Mouse (Mus musculus) gonadal fat pad, adult 2 months (tissue): Measurements from ENCODE around the gene 4931409K22Rik. TPM values are rescaled to one million over a fixed set of nuclear protein-coding genes. Genes with fewer than 3 reads are reported as not detected.

ENCODE experiments used
- DNase-seq: peaks from one replicate; pipeline ENCODE4 v3.0.0-alpha.2; 2012; ENCODE audit warnings: low read depth
- polyA plus RNA-seq: library from polyadenylated mRNA; depleted of rRNA; stranded (reverse); fragments of >200 nt; gene quantifications from 2 replicates; pipeline ENCODE4 v1.2.3, GENCODE M21; 2012; rRNA removed

4931409K22Rik gene
- 0.05 and 0.13 TPM in 2 replicates for polyA plus RNA-seq

DNA sequence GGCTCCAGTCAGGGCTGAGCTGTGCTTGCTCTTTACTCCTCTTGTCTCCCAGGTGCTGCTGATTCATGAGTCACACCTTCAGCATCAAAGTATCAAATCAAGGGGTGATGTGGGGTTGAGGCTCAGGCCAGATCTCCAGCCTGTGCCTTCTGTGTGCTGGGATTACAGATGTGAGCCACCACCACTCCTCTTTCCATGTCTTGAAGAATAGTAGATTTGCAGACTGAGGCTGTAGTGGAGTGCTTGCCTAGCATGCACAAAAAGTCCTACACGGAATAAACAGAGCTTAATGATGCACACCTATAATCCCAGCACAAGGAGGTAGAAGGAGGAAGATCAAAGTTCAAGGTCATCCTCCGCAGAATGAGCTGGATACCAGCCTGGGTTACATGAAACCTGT is at the start of gene 4931409K22Rik:
TSS of gene 4931409K22Rik (minus strand) at position 101 of the 400 bp plus-strand sequence.
- DNase-seq, result no peak

DNA sequence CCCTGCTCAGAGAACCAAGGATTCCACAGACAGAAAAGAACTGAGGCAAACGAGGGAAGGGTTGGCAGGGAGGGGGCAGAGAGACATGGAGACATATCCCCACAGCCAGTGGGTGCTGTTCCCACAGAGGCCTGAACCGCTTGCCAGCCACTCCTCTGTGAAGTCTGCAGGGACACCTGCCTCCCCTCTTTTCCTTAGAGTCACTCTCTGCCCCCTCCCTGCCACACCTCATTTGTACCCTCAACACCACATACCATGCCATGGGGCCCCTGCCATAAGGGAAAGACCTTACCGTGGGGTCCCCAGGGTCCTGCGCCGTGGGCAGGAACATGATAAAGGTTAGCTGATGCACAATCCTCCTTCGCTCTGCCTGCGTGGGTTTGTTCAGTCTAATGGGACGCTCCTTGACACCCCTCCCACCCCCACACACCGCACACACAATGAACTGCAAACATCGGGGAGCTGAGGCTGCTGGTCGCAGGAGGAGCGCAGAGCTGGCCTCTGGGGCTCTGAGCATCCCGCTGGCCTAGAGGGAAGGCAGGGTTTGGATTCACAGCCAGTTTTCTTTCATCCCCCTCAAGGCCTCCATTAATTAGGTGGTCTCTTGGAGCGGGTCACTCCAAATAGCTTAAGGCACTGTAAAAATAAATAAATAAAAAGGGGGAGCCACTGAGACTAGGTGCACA is 49.5 kb upstream of the 4931409K22Rik start:
- DNase-seq, result no peak

DNA sequence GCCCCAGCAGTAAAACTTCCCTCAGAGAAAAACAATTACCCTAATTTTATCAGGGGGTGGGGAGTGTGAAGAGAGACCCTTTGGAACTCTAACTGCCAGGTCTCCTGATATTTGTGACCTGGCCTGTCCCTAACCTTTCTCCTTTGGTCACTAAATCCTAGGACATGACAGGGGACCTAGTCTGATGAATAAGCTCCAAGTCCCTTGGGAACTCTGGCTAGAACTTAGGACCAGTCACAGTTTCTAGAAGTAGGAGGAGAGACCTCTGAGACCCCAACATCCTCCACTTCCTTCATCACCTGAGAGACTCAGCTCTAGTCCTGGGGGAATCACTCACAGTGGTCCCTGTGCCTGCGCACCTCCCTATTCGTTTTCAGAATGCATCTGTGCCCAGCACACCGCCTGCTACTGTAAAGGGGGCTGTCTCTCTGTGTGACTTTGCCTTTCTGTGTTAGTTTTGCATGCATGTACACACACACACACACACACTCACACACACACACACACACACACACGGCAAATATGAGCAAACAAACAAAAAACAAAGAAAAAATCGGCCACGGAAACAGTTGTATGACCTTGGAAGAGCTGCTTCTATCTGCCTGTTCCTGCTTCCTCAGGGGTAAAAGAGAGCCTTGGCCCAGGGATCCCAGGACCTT is 48.8 kb upstream of the 4931409K22Rik start:
- DNase-seq, result no peak

DNA sequence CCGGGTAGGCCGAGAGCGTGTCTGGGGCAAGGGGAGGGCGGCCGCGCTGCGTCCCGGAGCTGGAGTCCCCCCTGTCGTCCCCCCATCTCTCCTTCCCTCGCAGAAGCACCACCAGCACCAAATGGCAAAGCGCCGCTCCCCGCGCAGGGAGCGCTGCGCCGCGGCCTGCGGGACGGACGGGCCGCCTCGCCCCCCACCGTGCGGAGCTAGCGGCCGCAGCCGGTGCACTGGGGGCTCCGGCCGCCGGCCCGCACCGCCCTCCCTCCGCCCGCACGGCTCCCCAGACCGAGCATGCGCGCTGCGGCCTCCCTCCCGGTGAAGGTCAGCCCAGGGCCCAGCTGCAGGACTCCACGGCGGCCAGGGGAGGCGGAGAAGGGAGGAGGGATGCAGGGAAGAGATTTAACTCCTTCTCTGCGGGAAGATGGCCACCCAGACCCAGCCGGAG is 48.1 kb upstream of the 4931409K22Rik start:
- no peak for DNase-seq

DNA sequence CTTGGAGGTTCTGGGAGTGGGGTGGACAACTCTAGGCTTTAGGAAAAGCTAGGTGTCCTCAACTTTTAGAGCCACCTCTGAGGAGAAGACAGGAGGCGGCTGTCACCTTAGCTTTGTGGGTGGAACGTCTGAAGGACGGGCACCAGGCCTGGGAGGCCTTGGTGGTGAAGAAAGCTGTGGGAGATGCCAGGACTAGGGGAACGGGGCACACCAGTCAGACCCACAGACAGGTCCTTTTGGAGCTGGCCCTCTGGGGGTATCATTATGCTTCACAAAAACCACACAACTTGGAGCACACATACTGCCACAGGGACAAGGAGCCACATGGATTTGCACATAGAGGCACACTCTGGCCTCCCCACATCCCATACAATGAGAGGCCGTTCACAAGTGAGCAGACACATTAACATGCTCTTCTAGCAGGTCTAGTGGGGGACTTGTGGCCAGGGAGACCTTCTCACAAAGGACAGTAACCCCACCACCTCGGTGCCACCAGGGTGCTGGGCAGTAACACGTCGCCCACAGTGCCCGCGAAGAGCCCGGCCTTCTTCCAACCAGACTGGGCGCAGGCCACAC is 47.6 kb upstream of the 4931409K22Rik start:
- no peak for DNase-seq

DNA sequence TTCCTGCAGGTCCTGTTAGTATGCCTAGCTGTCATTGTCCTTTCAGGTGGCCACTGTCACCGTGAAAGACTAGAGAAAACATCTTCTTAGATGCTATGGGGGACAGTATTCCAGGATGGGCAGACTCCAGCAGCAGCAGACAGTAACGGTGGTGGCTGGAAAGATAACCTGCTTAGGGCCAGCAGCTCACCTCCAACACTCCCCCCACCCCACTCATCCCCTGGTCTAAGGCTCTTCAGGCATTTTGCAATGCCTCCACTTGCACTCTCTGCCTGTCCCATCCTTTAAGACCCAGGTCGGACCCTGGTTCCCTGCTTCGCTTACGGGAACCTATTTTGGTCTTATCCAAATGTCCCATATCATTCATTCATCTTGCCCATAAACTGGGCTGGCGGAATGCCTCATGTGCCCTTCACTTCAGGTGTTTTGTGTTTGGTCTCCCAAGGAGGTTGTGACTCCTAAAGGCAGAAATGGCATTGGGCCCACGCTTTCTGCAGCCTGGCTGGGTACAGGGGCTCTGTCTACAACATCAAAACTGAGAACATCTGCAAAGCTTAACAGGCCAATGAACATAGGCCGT is 46.9 kb upstream of the 4931409K22Rik start:
- DNase-seq, result no peak

DNA sequence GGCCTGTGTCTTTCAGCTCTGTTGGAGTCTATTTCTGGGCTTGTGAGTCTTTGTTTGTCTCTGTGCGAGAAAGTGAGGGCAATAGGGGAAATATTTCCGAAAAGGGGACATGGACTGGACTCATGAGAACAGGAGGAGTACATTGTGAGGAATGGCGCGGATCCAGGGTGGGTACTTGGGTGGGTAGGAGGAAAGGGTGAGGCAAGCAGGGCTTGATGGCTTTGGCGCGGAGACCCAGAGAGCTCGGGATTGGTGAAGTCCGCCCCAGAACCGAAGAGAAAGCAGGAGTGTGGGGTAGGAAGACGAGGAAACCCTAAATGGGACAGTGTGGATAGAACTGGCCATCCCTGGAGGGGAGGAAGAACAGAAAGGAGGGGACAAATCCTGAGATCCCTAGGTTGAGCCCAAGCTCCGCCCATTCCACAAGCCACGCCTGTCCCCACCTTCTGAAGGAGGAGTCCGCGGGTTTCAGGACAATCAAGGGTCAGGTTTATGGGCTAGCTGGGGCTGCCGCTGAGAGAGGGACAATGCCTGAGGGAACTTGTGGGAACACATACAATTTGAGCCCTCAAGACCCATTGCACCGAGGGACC is 46.2 kb upstream of the 4931409K22Rik start:
- no peak for DNase-seq

DNA sequence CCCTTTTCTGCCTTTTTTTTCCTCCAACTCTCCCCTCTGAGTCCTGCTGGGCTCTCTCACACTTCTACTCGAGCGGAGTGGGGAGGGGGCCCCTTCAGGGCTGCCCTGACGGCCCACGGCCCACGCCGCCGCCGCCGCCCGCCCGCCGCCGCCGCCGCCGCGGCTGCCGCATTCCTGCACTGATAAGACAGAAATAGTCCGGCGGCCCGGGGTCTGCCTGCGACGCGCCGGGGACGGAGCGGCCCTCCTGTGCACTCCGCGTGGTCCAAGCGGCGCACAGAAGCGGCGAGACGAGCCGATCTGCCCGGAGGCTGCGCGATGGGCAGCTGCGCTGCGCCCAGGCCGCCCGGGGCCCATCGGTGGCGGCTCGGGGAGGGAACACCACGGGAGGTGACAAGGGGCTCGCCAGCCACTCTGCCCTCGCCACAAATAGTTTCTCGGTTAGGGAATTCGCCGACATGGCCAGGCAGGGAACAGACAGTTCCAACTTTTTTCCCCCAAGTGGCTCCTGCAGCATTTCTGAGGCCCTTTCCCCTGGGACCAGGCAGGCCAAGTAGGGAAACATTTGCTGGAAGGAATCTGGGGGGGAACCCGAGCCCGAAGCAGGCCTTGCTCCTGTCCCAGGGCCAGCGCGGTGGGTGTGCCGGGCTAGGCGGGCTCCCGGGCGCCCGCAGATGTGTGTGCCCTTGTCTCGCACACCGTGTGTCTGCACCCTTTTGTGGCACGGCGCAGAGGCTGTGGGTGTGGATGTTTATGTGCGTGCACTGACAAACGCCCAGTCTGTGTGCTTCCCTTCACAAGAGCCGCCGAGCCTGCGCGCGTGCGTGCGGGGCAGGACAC is 45.5 kb upstream of the 4931409K22Rik start:
- no peak for DNase-seq

DNA sequence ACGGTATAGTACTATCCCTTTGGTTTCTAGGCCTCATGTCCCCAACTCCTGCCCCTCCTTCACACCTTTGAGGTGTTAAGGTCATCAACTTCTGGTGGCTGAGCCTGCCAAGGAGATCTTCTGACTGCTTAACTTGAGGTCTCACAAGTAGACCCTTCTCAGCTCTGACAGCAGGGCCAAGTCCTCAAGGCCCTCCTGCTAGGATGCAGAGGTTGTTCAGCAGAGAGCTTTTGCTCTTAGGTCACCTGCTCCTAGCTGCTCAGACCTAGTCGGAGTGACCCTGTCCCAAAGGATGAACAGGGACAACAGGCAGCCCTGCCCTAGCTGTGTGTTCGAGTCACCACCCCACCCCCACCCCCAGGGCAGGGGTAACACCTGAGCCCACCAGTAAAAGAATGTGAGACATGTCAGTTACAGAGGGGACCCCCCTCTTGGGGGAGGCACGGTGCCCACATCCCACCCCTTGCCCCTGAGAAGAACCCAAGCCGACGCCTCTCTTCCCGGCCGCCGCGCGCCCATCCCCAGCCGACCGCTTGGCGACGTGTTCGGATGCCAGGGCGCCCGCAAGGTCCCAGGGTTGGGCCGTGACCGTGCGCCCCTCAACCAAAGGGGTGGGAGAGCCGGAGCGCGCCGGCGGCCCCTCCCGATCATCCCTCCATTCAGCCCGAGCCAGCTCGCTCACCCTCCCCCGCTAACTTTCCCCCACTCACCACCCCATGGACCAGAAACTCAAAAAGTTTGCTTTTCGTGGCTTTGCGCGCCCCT is 44.6 kb upstream of the 4931409K22Rik start:
- DNase-seq, result no peak

DNA sequence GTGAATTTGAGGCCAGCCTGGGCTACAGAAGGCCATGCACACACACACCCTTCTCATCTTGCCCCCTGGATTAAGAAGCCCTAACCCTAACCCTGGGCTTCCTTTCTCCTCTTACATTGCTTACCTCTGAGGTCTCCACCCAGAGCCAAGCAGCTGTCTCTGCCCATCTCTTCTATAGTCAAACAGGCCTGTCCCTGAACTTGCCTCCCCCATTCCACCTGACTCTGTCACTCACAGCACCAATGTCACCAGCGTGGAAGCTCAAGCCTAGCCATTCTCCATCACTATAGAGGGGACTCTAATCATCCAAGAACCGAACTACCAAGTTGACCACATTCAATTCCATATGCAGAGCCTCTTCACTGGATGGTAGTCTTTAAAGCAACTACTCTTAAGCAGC is 43.6 kb upstream of the 4931409K22Rik start:
- no peak for DNase-seq

DNA sequence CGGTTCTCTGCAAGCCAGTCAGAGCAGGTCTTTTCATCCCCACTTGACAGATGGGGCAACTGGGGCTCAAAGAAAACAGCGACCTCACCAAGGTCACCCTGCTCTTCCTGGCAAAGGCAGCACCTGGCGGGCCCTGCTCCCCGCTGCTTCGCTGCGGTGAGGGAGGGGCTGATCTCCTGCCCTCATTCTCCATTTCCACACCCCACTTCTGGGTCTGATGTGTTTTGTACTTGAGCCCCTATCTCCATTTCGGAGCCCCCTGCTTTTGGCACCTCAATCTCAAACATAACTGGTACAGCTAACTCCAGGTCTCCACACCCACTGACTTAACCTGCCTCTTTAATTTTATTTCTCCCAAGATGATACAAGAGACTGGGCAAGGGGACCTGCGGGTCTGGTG is 42.5 kb upstream of the 4931409K22Rik start:
- no peak for DNase-seq

DNA sequence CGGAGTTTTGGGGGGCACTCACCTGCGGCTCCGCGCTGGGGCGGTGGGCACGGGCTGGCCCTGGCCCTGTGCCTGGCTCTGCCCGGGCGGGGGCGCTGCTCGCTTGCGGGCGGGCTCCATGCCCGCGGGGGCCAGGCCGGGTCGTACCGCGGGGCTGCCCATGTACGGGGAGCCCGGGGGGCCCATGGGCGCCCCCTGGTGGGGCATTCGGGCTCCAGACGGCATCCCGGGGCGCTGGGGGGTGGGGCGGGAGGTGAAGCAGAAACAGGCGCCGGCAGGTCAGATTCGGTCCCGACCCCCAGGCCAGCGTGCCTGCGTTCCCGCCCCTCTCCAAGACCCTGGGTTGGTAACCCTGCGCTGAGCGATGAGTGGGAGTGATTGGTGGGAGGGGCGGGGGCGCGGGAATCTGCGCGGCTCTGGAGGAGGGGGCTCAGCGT is 42.0 kb upstream of the 4931409K22Rik start:
- no peak for DNase-seq

DNA sequence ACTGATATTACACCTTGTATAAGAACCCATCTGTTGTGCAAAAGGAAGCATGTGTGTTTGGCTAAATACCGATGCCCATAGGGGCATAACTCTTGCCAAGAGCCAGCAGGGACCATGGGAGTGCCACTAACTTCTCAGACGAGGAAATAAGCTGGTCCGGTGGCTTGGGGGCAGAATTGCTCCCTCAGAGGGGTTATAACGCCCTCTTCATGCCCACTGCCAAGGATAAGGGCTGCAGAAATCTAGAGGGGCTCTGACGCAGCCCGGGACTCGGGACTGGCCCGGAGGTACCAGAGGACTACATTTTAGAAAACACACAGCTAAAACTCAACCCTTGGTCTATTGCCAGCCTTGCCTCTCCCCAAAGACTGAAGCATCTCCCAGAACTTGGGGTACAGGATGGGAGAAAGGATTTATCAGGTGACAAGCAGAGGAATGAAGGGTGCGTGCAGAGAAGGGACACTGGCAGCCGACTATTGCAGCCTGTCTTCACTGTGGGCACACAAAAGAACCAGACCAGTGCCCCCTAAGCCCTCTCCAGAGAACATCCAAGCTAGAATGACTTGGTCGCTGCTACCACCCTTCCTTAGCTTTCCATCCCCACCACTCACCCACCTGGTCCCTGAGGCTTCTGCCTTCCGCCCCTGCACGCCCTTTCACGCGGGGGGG is 41.4 kb upstream of the 4931409K22Rik start:
- no peak for DNase-seq

DNA sequence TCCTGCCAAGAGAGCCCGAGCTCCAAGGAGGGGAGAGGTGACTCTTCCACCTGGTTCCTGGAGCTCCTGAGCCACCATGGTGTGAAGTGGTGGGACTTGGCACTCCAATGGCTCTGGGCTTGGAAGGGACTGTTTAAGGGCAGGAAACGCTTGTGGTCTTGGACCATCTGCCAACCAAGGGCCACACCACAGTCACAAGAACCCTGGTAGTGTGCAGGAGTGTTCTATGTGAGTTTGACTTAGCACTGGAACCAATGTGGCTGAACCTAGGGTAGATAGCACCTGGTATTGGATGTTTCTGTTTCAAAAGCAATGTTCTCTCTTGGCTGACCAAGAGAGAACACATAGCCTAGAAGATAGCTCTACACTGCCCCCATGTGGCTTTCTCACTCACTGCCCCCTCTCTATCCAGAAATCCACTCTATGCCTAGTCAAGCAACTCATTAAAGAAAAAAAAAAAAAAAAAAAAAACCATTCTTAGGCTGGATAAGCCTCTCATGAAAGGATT is 40.7 kb upstream of the 4931409K22Rik start:
- no peak for DNase-seq

DNA sequence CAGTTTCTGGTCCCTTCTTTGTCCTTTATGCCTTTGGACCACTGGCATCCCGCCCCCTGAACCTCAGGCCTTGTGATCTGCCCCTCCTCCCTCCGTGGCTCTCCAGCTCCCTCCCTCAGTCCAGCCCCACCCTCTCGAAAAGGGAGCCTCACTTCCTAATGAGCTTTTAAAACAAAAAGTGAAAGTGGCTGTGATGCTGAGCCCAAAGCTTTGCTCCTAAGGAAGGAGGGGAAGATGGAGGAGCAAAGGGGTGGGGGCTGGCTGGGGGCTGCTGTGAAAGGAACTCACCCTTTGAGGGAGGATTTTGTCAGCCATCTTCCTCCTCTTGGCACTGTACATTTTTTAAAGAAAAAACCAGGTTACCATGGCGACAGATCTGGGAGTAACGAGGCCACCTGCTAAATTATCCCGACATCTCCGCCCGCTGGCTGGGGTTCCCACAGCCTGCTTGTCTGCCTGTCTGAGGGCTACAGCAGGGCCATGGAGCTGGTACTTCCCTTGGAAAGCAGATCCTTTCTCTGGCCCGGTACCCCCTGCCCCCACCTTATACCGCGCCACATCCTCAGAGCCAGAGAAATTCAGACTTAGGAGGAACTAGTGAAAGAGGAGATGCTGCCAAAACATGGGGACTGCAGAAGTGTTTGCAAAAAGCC is 40.0 kb upstream of the 4931409K22Rik start:
- DNase-seq, result no peak

DNA sequence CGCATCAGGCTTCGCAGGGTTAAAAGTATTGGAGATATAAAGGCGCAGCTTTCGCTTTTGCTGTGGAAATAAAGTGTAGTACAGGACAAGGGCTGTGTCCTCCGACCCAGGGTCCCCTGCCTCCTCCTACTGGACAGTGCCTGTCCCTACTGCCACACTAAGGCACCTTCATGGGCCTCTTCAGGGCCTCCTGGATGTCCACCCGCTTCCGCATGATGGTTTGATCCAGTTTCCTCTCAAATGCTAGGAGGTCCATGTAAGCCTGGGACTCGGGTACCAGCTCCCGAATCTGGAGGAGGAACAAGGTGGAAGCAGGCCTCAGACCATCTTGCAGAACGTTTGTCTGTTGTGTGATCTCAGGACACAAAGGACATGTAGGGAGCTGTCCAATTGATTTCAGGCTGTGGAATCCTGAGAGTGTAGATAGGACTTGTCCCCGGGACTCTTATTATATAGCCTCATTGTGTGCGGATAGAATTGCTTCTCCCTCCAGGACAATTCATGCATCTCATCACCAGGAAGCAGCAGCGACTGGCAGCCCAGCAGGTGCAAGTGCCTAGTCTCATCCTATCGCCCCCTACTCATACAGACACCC is 39.3 kb upstream of the 4931409K22Rik start:
- DNase-seq, result no peak

DNA sequence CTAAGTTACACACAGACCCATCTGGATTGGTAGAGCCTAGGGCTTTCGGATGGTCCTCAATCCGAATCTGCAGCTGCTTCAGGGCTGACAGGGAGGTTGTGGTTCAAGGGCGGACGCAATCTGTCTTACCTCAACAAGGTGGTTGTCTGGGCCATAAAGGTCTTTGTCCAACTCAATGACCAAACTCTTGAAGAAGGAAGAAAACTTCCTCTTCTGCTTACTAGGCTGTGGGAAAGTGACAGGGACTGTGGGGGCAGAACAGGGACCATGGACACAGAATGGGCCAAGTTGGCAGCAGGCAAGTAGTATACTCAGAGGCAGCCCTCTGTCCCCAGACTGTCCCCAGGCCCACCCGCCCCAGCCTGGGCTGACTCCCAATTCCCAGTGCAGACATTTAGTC is 38.7 kb upstream of the 4931409K22Rik start:
- DNase-seq, result no peak

DNA sequence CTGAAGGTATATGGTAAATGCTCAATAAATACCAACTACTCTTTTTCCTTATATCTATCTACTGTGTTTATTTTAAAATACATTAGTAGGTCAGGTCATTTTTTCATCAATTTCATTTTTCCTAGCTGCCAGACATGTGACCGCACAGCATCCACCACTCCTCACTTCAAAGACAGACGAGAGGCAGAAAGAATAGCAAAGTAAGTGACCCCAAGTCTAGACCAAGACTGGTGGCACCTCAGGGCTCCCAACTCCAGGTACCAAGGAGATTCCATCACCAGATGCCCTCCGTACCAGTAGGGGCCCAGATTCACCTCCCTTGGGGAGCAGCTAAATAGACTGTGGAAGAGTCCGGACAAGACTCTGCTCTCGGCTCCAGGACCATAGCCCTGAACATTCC is 37.7 kb upstream of the 4931409K22Rik start:
- DNase-seq, result no peak

DNA sequence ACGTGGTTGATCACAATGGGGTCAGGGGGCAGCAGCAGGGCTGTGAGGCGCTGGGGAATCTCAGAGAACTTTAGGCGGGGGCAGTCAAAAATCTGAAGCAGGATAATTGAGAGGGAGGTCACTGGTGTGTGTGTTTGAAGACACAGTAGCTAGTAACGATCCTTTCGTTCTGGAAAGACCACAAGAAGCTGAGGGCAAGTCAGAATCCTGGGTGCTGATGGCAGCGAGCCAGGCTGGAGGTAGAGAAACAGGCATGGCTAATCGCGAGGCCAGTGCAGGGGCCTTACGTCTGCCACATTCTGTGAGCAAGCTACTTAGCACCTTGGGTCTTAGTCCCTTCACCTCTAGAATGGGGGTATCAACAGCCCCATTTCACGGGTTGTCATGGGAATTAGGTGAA is 37.3 kb upstream of the 4931409K22Rik start:
- no peak for DNase-seq
